Mouse (Mus musculus) CH12.LX (cell line): ENCODE measurements around the gene Per3. TPM values are rescaled to one million over a fixed set of nuclear protein-coding genes. Genes with fewer than 3 reads are reported as not detected.

Source experiments
- DNase-seq: peaks from one replicate; pipeline ENCODE4 v3.0.0-alpha.2; 2013; ENCODE audit errors: extremely low read depth
- H3K27ac ChIP-seq: 2 replicates; pipeline ENCODE4 v1.5.1; 2012; ENCODE audit warnings: low read depth, mild to moderate bottlenecking, control low read depth, moderate library complexity; ENCODE audit not compliant: insufficient read depth
- H3K27me3 ChIP-seq: replicated peaks from 2 replicates; pipeline ENCODE3; 2012; ENCODE audit warnings: inconsistent platforms
- H3K36me3 ChIP-seq, 2 experiments: replicated peaks in 1 of 2; 2 replicates each; pipeline versions ENCODE3 to v1.6.1; 2012; ENCODE audit warnings: inconsistent platforms in 1 of 2, low read length in 1 of 2, mild to moderate bottlenecking in 1 of 2, mixed read lengths in 1 of 2, moderate library complexity in 1 of 2; ENCODE audit not compliant: control insufficient read depth in 1 of 2, insufficient read depth in 1 of 2
- H3K4me1 ChIP-seq, 2 experiments: 2 replicates each; pipeline ENCODE4 v1.6.1; 2012; ENCODE audit warnings: inconsistent platforms in 1 of 2, moderate library complexity in 1 of 2; ENCODE audit not compliant: insufficient read depth in 2 of 2, control insufficient read depth in 1 of 2
- H3K4me2 ChIP-seq: 2 replicates; pipeline ENCODE4 v1.6.1; 2012; ENCODE audit warnings: low read depth, mild to moderate bottlenecking, control low read depth; ENCODE audit not compliant: poor library complexity, insufficient read depth, severe bottlenecking
- H3K4me3 ChIP-seq, 3 experiments: fragments of 150-350 bp in 1 of 3; sonication (generic) in 1 of 3; replicated peaks in 1 of 3; 2 replicates each; pipeline versions ENCODE3 to v1.5.1; 2011 to 2012; ENCODE audit warnings: low read depth in 2 of 3, low read length in 2 of 3, mild to moderate bottlenecking in 2 of 3, moderate library complexity in 2 of 3, control low read depth in 1 of 3, improper control_type of control experiment in 1 of 3, inconsistent platforms in 1 of 3, mixed read lengths in 1 of 3; ENCODE audit not compliant: poor library complexity in 1 of 3
- H3K79me2 ChIP-seq: replicated peaks from 2 replicates; pipeline ENCODE4 v1.6.1; 2012; ENCODE audit warnings: mild to moderate bottlenecking, moderate library complexity; ENCODE audit not compliant: control insufficient read depth, poor library complexity, insufficient read depth, severe bottlenecking; ENCODE audit errors: extremely low read depth
- H3K9ac ChIP-seq: 2 replicates; pipeline ENCODE4 v1.6.1; 2012; ENCODE audit warnings: low read depth, mild to moderate bottlenecking, control low read depth, moderate library complexity; ENCODE audit not compliant: insufficient read depth
- H3K9me3 ChIP-seq: replicated peaks from 2 replicates; pipeline ENCODE3; 2012; ENCODE audit warnings: low read length, inconsistent platforms, mixed read lengths
- CHD1 ChIP-seq: IDR thresholded peaks from 2 replicates; pipeline ENCODE4 v1.6.1; 2012; ENCODE audit warnings: low read depth, low read length, improper control_type of control experiment, inconsistent platforms
- E2F4 ChIP-seq: IDR thresholded peaks from 2 replicates; pipeline ENCODE4 v1.6.1; 2011; ENCODE audit warnings: low read depth, low read length, improper control_type of control experiment; ENCODE audit not compliant: insufficient replicate concordance
- ETS1 ChIP-seq: conservative IDR thresholded peaks from 2 replicates; pipeline ENCODE4 v1.6.1; 2012; ENCODE audit warnings: low read depth, mild to moderate bottlenecking, inconsistent platforms, low read length, improper control_type of control experiment, moderate library complexity
- HCFC1 ChIP-seq: IDR thresholded peaks from 2 replicates; pipeline ENCODE4 v1.6.1; 2012; ENCODE audit warnings: low read depth, mild to moderate bottlenecking, inconsistent platforms, low read length, improper control_type of control experiment
- IRF4 ChIP-seq: IDR thresholded peaks from 2 replicates; pipeline ENCODE4 v1.6.1; 2014; ENCODE audit warnings: low read depth, mild to moderate bottlenecking, inconsistent platforms, low read length, improper control_type of control experiment
- JUN ChIP-seq: IDR thresholded peaks from 2 replicates; pipeline ENCODE4 v1.6.1; 2011; ENCODE audit warnings: low read depth, mild to moderate bottlenecking, low read length, improper control_type of control experiment, moderate library complexity; ENCODE audit not compliant: insufficient read depth
- KAT2A ChIP-seq: IDR thresholded peaks from 2 replicates; pipeline ENCODE4 v1.6.1; 2012; ENCODE audit warnings: low read length, improper control_type of control experiment, inconsistent platforms; ENCODE audit not compliant: insufficient replicate concordance
- MAFK ChIP-seq: IDR thresholded peaks from 2 replicates; pipeline ENCODE4 v1.6.1; 2011; ENCODE audit warnings: low read length, improper control_type of control experiment; ENCODE audit not compliant: insufficient replicate concordance
- MAX ChIP-seq: IDR thresholded peaks from 2 replicates; pipeline ENCODE4 v1.6.1; 2011; ENCODE audit warnings: low read length, improper control_type of control experiment
- MAZ ChIP-seq: IDR thresholded peaks from 2 replicates; pipeline ENCODE4 v1.6.1; 2012; ENCODE audit warnings: low read depth, mild to moderate bottlenecking, inconsistent platforms, low read length, improper control_type of control experiment, moderate library complexity
- MYC ChIP-seq: IDR thresholded peaks from 2 replicates; pipeline ENCODE4 v1.6.1; 2011; ENCODE audit warnings: low read depth, mild to moderate bottlenecking, improper control_type of control experiment, low read length
- POLR2A ChIP-seq: IDR thresholded peaks from 2 replicates; pipeline ENCODE4 v1.6.1; 2011; ENCODE audit warnings: low read depth, mild to moderate bottlenecking, improper control_type of control experiment, low read length
- POLR2AphosphoS2 ChIP-seq: IDR thresholded peaks from 2 replicates; pipeline ENCODE4 v1.6.1; 2011; ENCODE audit warnings: low read depth, low read length, improper control_type of control experiment
- RCOR1 ChIP-seq: conservative IDR thresholded peaks from 2 replicates; pipeline ENCODE4 v1.6.1; 2012; ENCODE audit warnings: low read depth, mild to moderate bottlenecking, inconsistent platforms, low read length, improper control_type of control experiment
- SMC3 ChIP-seq: IDR thresholded peaks from 2 replicates; pipeline ENCODE4 v1.6.1; 2011; ENCODE audit warnings: low read depth, low read length, improper control_type of control experiment
- TBP ChIP-seq: conservative IDR thresholded peaks from 2 replicates; pipeline ENCODE4 v1.6.1; 2011; ENCODE audit warnings: low read depth, low read length, improper control_type of control experiment
- TCF12 ChIP-seq: IDR thresholded peaks from 2 replicates; pipeline ENCODE4 v1.6.1; 2014; ENCODE audit warnings: low read depth, mild to moderate bottlenecking, inconsistent platforms, low read length, improper control_type of control experiment
- USF1 ChIP-seq: IDR thresholded peaks from 2 replicates; pipeline ENCODE4 v1.6.1; 2014; ENCODE audit warnings: low read depth, mild to moderate bottlenecking, inconsistent platforms, low read length, improper control_type of control experiment
- ZC3H11A ChIP-seq: IDR thresholded peaks from 2 replicates; pipeline ENCODE4 v1.6.1; 2012; ENCODE audit warnings: low read depth, mild to moderate bottlenecking, inconsistent platforms, low read length, improper control_type of control experiment
- ZNF384 ChIP-seq: IDR thresholded peaks from 2 replicates; pipeline ENCODE4 v1.6.1; 2012; ENCODE audit warnings: low read depth, low read length, improper control_type of control experiment, inconsistent platforms
- dilution Hi-C: fragments of 300-500 bp; cut with MboI; formaldehyde crosslinking; loops from 2 replicates; pipeline ENCODE4 v1.14.3; 2020; ENCODE audit warnings: low sequenced_read_pairs; ENCODE audit not compliant: extremely low pct_unique_long_range_greater_than_20kb, extremely low pct_ligation_motif_present
- in situ Hi-C: fragments of 300-500 bp; cut with MboI; formaldehyde crosslinking; loops from 3 replicates; pipeline ENCODE4 v1.14.3; 2019; ENCODE audit warnings: low sequenced_read_pairs, low pct_ligation_motif_present, low pct_unique_long_range_greater_than_20kb, mixed read lengths
- polyA plus RNA-seq: library from polyadenylated mRNA; unstranded; fragments of >175 nt; gene quantifications from 2 replicates; pipeline ENCODE4 v1.2.1, GENCODE M21; 2012; ENCODE audit warnings: low read depth; ENCODE audit not compliant: insufficient read length
- total RNA-seq, 2 experiments: library from RNA; depleted of rRNA; stranded (reverse); fragments of 300-350 nt in 1 of 2; fragments of >200 nt in 1 of 2; gene quantifications; 2 replicates each; pipeline ENCODE4 v1.2.3; 2012 to 2014

Gene Per3
- total and polyA plus RNA-seq, 3 experiments, result 0.56 to 0.81 (median 0.74) TPM

GRCm38 (mm10) chr4:151083027-151083426 lies 38.6 kb upstream of the Per3 start:
- Histone ChIP-seq H3K9me3 (peaks cover 5% of the 10 kb centered on the region), H3K27me3 (no peaks in the 10 kb centered on the region), H3K4me2 (no peak overlapping the region), H3K4me3 (no peak overlapping the region), H3K9ac (no peak overlapping the region), H3K79me2 (no peaks in the 10 kb centered on the region), H3K36me3 (no peaks in the 10 kb centered on the region), H3K4me1 (0 out of 4 replicates have a peak, but pooled peaks cover 0 to 3% of the 10 kb centered on the region in 2 experiments), H3K27ac (no peak overlapping the region)
- DNase-seq, result no peak
- dilution Hi-C loops, result no loop called here
- in situ Hi-C loops, result no loop called here
- TF ChIP-seq E2F4 (no peak), TCF12 (no peak), KAT2A (no peak), ZC3H11A (no peak), POLR2AphosphoS2 (no peak), CHD1 (no peak), MAX (no peak), TBP (no peak), ETS1 (no peak)

GRCm38 (mm10) chr4:151081977-151082376 lies 37.5 kb upstream of the Per3 start:
- H3K9me3 ChIP-seq, result peaks cover 5% of the 10 kb centered on the region
- TF ChIP-seq MYC (no peak), HCFC1 (no peak), RCOR1 (no peak), ZC3H11A (no peak)
- TF ChIP-seq, all 38 proteins: peak for 0
- Histone ChIP-seq H3K27ac (no peak overlapping the region), H3K4me3 (no peak overlapping the region), H3K4me2 (no peak overlapping the region), H3K9ac (no peak overlapping the region), H3K4me1 (0 out of 4 replicates have a peak, but pooled peaks cover 0 to 3% of the 10 kb centered on the region in 2 experiments), H3K36me3 (no peaks in the 10 kb centered on the region), H3K79me2 (no peaks in the 10 kb centered on the region), H3K27me3 (peaks cover 1% of the 10 kb centered on the region)
- dilution Hi-C loops, result no loop called here
- in situ Hi-C loops, result no loop called here
- no peak for DNase-seq

GRCm38 (mm10) chr4:151081355-151081754 lies 36.9 kb upstream of the Per3 start:
- no peak for TF ChIP-seq IRF4
- no peak for TF ChIP-seq USF1
- TF ChIP-seq ZNF384, result no peak
- TF ChIP-seq TBP, result no peak
- no peak for TF ChIP-seq TCF12
- TF ChIP-seq RCOR1, result no peak
- no peak for TF ChIP-seq JUN
- TF ChIP-seq MAZ, result no peak
- no peak for TF ChIP-seq SMC3
- TF ChIP-seq POLR2A, result no peak
- TF ChIP-seq MAFK, result no peak
- no peak for DNase-seq
- in situ Hi-C loops (no loop called here), dilution Hi-C loops (no loop called here)
- Histone ChIP-seq H3K9me3 (peaks cover 5% of the 10 kb centered on the region), H3K27me3 (peaks cover 2% of the 10 kb centered on the region), H3K9ac (no peak overlapping the region), H3K79me2 (no peaks in the 10 kb centered on the region), H3K4me2 (no peak overlapping the region), H3K36me3 (no peaks in the 10 kb centered on the region), H3K27ac (no peak overlapping the region), H3K4me3 (no peak overlapping the region), H3K4me1 (0 out of 4 replicates have a peak, but pooled peaks cover 0 to 3% of the 10 kb centered on the region in 2 experiments)
